10 mouse cellular contexts compared by ENCODE assay signal in the genomic region with DNA sequence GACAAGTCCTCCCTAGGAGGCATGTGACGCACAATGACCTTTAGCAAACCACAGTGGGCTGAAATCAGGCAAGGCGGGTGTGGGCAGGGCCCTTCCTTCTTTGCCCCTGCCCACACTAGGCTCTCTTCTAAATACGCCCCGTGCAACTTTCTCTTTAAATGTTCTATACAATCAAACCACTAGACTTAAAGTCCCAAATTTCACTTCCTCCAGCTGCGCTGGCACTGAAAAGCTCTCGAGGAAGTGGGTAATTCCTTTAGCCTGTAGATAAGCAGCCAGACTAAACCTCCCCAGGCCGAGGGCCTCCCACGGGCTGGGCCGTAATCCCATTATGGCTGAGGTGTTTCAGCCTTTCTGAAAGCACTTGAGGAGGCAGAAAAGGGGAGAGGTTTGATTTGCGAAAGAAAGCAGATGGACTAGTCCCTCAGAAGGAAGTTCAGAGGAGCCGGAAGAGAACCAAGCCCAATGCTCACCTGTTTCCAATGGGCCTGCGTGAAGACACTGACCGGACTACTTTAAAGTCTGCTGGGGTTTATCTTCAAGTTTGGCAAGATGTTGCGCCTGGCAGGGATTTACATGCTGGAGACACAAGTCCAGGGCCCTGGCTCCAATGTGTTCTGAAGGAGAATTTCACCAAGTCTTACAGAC. TPM values are rescaled to one million over a fixed set of nuclear protein-coding genes. Genes with fewer than 3 reads are reported as not detected.
DNase-seq lines count a peak whose midpoint lies in the region; ATAC-seq and TF ChIP-seq lines count a peak whose summit lies in the region.
"Had no signal": no experiment of that assay in that cellular context is flagged by ENCODE, and none has a peak within 500 bp of the region (broad histone marks: within the 10 kb centered on the region; RNA-seq: fewer than 3 reads in every experiment).

No protein-coding gene starts in this region.

- H3K4me3 ChIP-seq in intestine, embryonic 15.5 days (replicated peaks): no peak overlapping the region
- no peak overlapping the region for H3K4me3 ChIP-seq in left cerebral cortex, adult 2 months
- H3K4me3 ChIP-seq in kidney, embryonic 14.5 days (ENCODE audit: low read length): no peak overlapping the region
- H3K4me3 ChIP-seq: embryonic facial prominence, embryonic 15.5 days had no signal

- intact Hi-C loops in left cerebral cortex, adult 2 months (cut with DNase I): no loop called here

- DNase-seq in spleen, postnatal 36 days (ENCODE audit: low spot score in 2 of 2): peak; percentile 38 to 60
- no peak for DNase-seq in spleen, postnatal 4 days (ENCODE audit: low spot score in 2 of 2)
- peak; percentile 33 for DNase-seq in thymus, postnatal 4 days
- no peak for DNase-seq in left cerebral cortex, adult 2 months (ENCODE audit: extremely low spot score in 1 of 2, low spot score in 2 of 2)
- DNase-seq in embryo, embryonic 9.5 days (ENCODE audit: extremely low spot score): no peak
- DNase-seq: kidney, adult 18-20 months had no signal

- H3K27ac ChIP-seq in intestine, embryonic 15.5 days: peak overlapping the region; percentile 55
- no peak overlapping the region for H3K27ac ChIP-seq in left cerebral cortex, adult 2 months
- H3K27ac ChIP-seq in kidney, embryonic 14.5 days (ENCODE audit: low read depth, low read length): no peak overlapping the region
- H3K27ac ChIP-seq: embryonic facial prominence, embryonic 15.5 days had no signal

- peak overlapping the region; percentile 18; the same call in 1 of the 2 replicates for H3K4me2 ChIP-seq in intestine, embryonic 15.5 days (replicated peaks)
- H3K4me2 ChIP-seq in kidney, embryonic 14.5 days (replicated peaks; ENCODE audit: low read depth, low read length): no peak overlapping the region
- H3K4me2 ChIP-seq: embryonic facial prominence, embryonic 15.5 days had no signal

- no peaks in the 10 kb centered on the region for H3K27me3 ChIP-seq in intestine, embryonic 15.5 days (replicated peaks)
- no peaks in the 10 kb centered on the region for H3K27me3 ChIP-seq in kidney, embryonic 14.5 days (ENCODE audit: control insufficient read depth, insufficient read depth, low read length)
- H3K27me3 ChIP-seq: embryonic facial prominence, embryonic 15.5 days had no signal

- H3K36me3 ChIP-seq in intestine, embryonic 15.5 days: 0 out of 2 replicates have a peak, but pooled peaks cover 3% of the 10 kb centered on the region
- H3K36me3 ChIP-seq in kidney, embryonic 14.5 days (ENCODE audit: control insufficient read depth, insufficient read depth, low read length): peaks cover 4% of the 10 kb centered on the region; the same call in 1 of the 2 replicates

- H3K4me1 ChIP-seq in intestine, embryonic 15.5 days (replicated peaks): peaks cover 22% of the 10 kb centered on the region
- peaks cover 8% of the 10 kb centered on the region; the same call in 1 of the 2 replicates for H3K4me1 ChIP-seq in kidney, embryonic 14.5 days (ENCODE audit: control insufficient read depth, insufficient read depth, low read length)

- H3K9ac ChIP-seq in intestine, embryonic 15.5 days: no peak overlapping the region
- no peak overlapping the region for H3K9ac ChIP-seq in kidney, embryonic 14.5 days (ENCODE audit: low read depth, low read length)
- H3K9ac ChIP-seq: embryonic facial prominence, embryonic 15.5 days had no signal

- 43% methylated on average over 14 of the region's 14 CpGs for WGBS in intestine, embryonic 15.5 days
- WGBS in kidney, embryonic 14.5 days: 57% methylated on average over 14 of the region's 14 CpGs

- TF ChIP-seq CTCF in left cerebral cortex, adult 2 months (IDR thresholded peaks at IDR 0.05): no peak

- H3K9me3 ChIP-seq in intestine, embryonic 15.5 days: no peaks in the 10 kb centered on the region
- no peaks in the 10 kb centered on the region for H3K9me3 ChIP-seq in kidney, embryonic 14.5 days (ENCODE audit: control insufficient read depth, low read length)
- H3K9me3 ChIP-seq: embryonic facial prominence, embryonic 15.5 days had no signal

- ATAC-seq in intestine, embryonic 15.5 days: peak; percentile 57; the same call in 1 of the 2 replicates
- peak; percentile 76 for ATAC-seq in megakaryocyte, adult 5-6 weeks (ENCODE audit: poor library complexity, severe bottlenecking)
- ATAC-seq in kidney, embryonic 14.5 days (ENCODE audit: low FRiP score, low TSS enrichment): no peak

RNA-seq across cellular contexts. Expression of gene Lpin1, which starts 26.6 kb away (rescaled TPM):
- 7.2 and 8.6 TPM in 2 replicates for polyA plus RNA-seq in intestine, embryonic 15.5 days (2015; fragmentation: Nextera tagmentation; extraction: Ambion mirVana)
- total RNA-seq in megakaryocyte, adult 5-6 weeks (2015): 6.0 and 11.7 TPM in 2 replicates
- 6.3 and 6.6 TPM in 2 replicates for total RNA-seq in megakaryocyte, adult 5-6 weeks (2017)
- total RNA-seq in left cerebral cortex, adult 2 months (2021): 10 to 100 TPM; 21.6 to 26.6 TPM
- polyA plus RNA-seq in kidney, embryonic 14.5 days (2014; fragmentation: Nextera tagmentation; extraction: Ambion mirVana): 3.5 and 6.1 TPM in 2 replicates

Comparison
In these comparisons a context has a peak if more than half of its experiments do, and no peak if none do; other contexts are left out.
1. DNase-seq: peak in spleen, postnatal 36 days (2 of 2) and thymus, postnatal 4 days (single experiment); none in spleen, postnatal 4 days (0 of 2), left cerebral cortex, adult 2 months (0 of 2) and embryo, embryonic 9.5 days (single experiment).